Mouse (Mus musculus) T-cell, adult 2 months (primary cell): ENCODE data around the gene Men1.

Experiments used
- DNase-seq: peaks from one replicate; pipeline ENCODE4 v3.0.0; 2022; ENCODE audit warnings: low spot score

Gene Men1

GRCm38 (mm10) chr19:6370175-6370574, 35.4 kb downstream of the Men1 start:
- DNase-seq, result no peak

GRCm38 (mm10) chr19:6372433-6372832, 37.7 kb downstream of the Men1 start:
- DNase-seq, result no peak

- DNase-seq, result peak; percentile 79
Observed at GRCm38 (mm10) chr19:6373539-6374400, 39.0 kb downstream of the Men1 start.

- DNase-seq, result no peak
Observed at GRCm38 (mm10) chr19:6374571-6374970, 39.8 kb downstream of the Men1 start.

GRCm38 (mm10) chr19:6375423-6376254, 40.9 kb downstream of the Men1 start:
- no peak for DNase-seq

- DNase-seq, result peak; percentile 41
Observed at GRCm38 (mm10) chr19:6376255-6376564, 41.4 kb downstream of the Men1 start.

GRCm38 (mm10) chr19:6376643-6377042, 41.9 kb downstream of the Men1 start:
- no peak for DNase-seq

- no peak for DNase-seq
Observed at GRCm38 (mm10) chr19:6377327-6378040, 42.7 kb downstream of the Men1 start.

GRCm38 (mm10) chr19:6380411-6381166, 45.8 kb downstream of the Men1 start:
- no peak for DNase-seq

- no peak for DNase-seq
Observed at GRCm38 (mm10) chr19:6381238-6381637, 46.5 kb downstream of the Men1 start.

- no peak for DNase-seq
Observed at GRCm38 (mm10) chr19:6382323-6382924, 47.6 kb downstream of the Men1 start.

- no peak for DNase-seq
Observed at GRCm38 (mm10) chr19:6383470-6383869, 48.7 kb downstream of the Men1 start.

- DNase-seq, result no peak
Observed at GRCm38 (mm10) chr19:6384128-6384527, 49.3 kb downstream of the Men1 start, which contains the start of gene Pygm. Gene Pygm, plus strand, starts transcription at chr19:6384399.

GRCm38 (mm10) chr19:6384954-6385353, 50.2 kb downstream of the Men1 start:
- no peak for DNase-seq

GRCm38 (mm10) chr19:6385419-6385818, 50.6 kb downstream of the Men1 start:
- DNase-seq, result no peak

GRCm38 (mm10) chr19:6385821-6386220, 51.0 kb downstream of the Men1 start:
- DNase-seq, result no peak

GRCm38 (mm10) chr19:6386234-6386633, 51.5 kb downstream of the Men1 start:
- no peak for DNase-seq

- no peak for DNase-seq
Observed at GRCm38 (mm10) chr19:6388006-6388405, 53.2 kb downstream of the Men1 start.

GRCm38 (mm10) chr19:6389803-6390202, 55.0 kb downstream of the Men1 start:
- DNase-seq, result peak; percentile 65

- DNase-seq, result no peak
Observed at GRCm38 (mm10) chr19:6390251-6390650, 55.5 kb downstream of the Men1 start.
